Mouse (Mus musculus) activated CD4-positive, CD25-positive, alpha-beta regulatory T cell, adult 9 weeks (primary cell): ENCODE data around the gene C2cd2l. TPM values are rescaled to one million over a fixed set of nuclear protein-coding genes. Genes with fewer than 3 reads are reported as not detected.

ENCODE experiments used
- polyA plus RNA-seq: library from polyadenylated mRNA; unstranded; fragments of 100-300 nt; shearing (Covaris generic); gene quantifications from one replicate; pipeline ENCODE4 v1.2.1, GENCODE M21; 2017

Gene C2cd2l
- 8.9 TPM for polyA plus RNA-seq

GRCm38 (mm10) chr9:44319887-44320798, at the start of gene C2cd2l:
C2cd2l (minus strand) TSS chr9:44320285.

GRCm38 (mm10) chr9:44361190-44361917, 41.3 kb upstream of the C2cd2l start, which contains the start of gene Vps11:
Vps11 (minus strand) TSS chr9:44361670.

GRCm38 (mm10) chr9:44343781-44344421, 23.8 kb upstream of the C2cd2l start, which contains the start of gene Hmbs:
Hmbs (minus strand) TSS chr9:44344228.

GRCm38 (mm10) chr9:44334396-44335330, 14.6 kb upstream of the C2cd2l start, which contains the start of gene H2afx:
H2afx (plus strand) TSS chr9:44334694.

GRCm38 (mm10) chr9:44325768-44326370, 5.8 kb upstream of the C2cd2l start, which contains the start of gene Dpagt1:
Dpagt1 (plus strand) TSS chr9:44326019.

GRCm38 (mm10) chr9:44305466-44306079, 14.5 kb downstream of the C2cd2l start, which contains the start of gene Hinfp:
Hinfp (minus strand) TSS chr9:44305671.

GRCm38 (mm10) chr9:44288076-44288958, 31.8 kb downstream of the C2cd2l start, which contains the start of gene Abcg4:
Abcg4 (minus strand) TSS chr9:44288615.

GRCm38 (mm10) chr9:44268432-44268831, 51.7 kb downstream of the C2cd2l start, which contains the start of gene Nlrx1:
Nlrx1 (minus strand) TSS chr9:44268599.

Other genes with a start within 250 kb of the C2cd2l start
- gene Mfrp, start 218.6 kb downstream of the C2cd2l start, polyA plus RNA-seq, result not detected
- not detected for gene C1qtnf5, start 213.0 kb downstream of the C2cd2l start, polyA plus RNA-seq
- gene Gm49380, start 206.8 kb downstream of the C2cd2l start, polyA plus RNA-seq, result not detected
- 11.6 TPM for gene Rnf26, start 206.8 kb downstream of the C2cd2l start, polyA plus RNA-seq
- not detected for gene Mcam, start 185.8 kb downstream of the C2cd2l start, polyA plus RNA-seq
- gene Cbl, start 86.2 kb downstream of the C2cd2l start, polyA plus RNA-seq, result 33.6 TPM
- not detected for gene Ccdc153, start 79.6 kb downstream of the C2cd2l start, polyA plus RNA-seq
- gene Pdzd3, start 68.8 kb downstream of the C2cd2l start, polyA plus RNA-seq, result 0.21 TPM
- gene Nlrx1, start 51.7 kb downstream of the C2cd2l start, polyA plus RNA-seq, result 12.2 TPM
- gene Abcg4, start 31.7 kb downstream of the C2cd2l start, polyA plus RNA-seq, result 0.32 TPM
- 32.9 TPM for gene Hinfp, start 14.6 kb downstream of the C2cd2l start, polyA plus RNA-seq
- 24.2 TPM for gene Dpagt1, start 5.7 kb upstream of the C2cd2l start, polyA plus RNA-seq
- 27.0 TPM for gene H2afx, start 14.4 kb upstream of the C2cd2l start, polyA plus RNA-seq
- 34.4 TPM for gene Hmbs, start 23.9 kb upstream of the C2cd2l start, polyA plus RNA-seq
- 73.3 TPM for gene Vps11, start 41.4 kb upstream of the C2cd2l start, polyA plus RNA-seq
- 29.2 TPM for gene Hyou1, start 59.2 kb upstream of the C2cd2l start, polyA plus RNA-seq
- 31.3 TPM for gene Slc37a4, start 76.6 kb upstream of the C2cd2l start, polyA plus RNA-seq
- gene Rps25, start 86.9 kb upstream of the C2cd2l start, polyA plus RNA-seq, result 1,803 TPM
- gene Trappc4, start 87.3 kb upstream of the C2cd2l start, polyA plus RNA-seq, result 137 TPM
- gene Ccdc84, start 98.3 kb upstream of the C2cd2l start, polyA plus RNA-seq, result 59.5 TPM
- 0.18 TPM for gene Foxr1, start 120.9 kb upstream of the C2cd2l start, polyA plus RNA-seq
- gene Upk2, start 134.7 kb upstream of the C2cd2l start, polyA plus RNA-seq, result not detected
- gene Bcl9l, start 162.5 kb upstream of the C2cd2l start, polyA plus RNA-seq, result 10.4 TPM
- 127 TPM for gene Cxcr5, start 241.6 kb upstream of the C2cd2l start, polyA plus RNA-seq